Mouse (Mus musculus): ENCODE data around the gene Nsmce4a. TPM values are rescaled to one million over a fixed set of nuclear protein-coding genes. Genes with fewer than 3 reads are reported as not detected.

The Nsmce4a gene
- polyA plus RNA-seq, 1 experiment = 54.3 TPM

- TF ChIP-seq USF1 (IDR thresholded peaks at IDR 0.05; ENCODE audit: low read depth) (no peak), MAX (IDR thresholded peaks at IDR 0.05) (no peak), CEBPB (IDR thresholded peaks at IDR 0.05; ENCODE audit: low read depth) (no peak), FOSL1 (IDR thresholded peaks at IDR 0.05; ENCODE audit: insufficient read depth, low read length, poor library complexity, severe bottlenecking) (no peak), CTCF (IDR thresholded peaks at IDR 0.05; ENCODE audit: control insufficient read depth, insufficient read depth, insufficient read length) (no peak), MYOD1 (IDR thresholded peaks at IDR 0.05; ENCODE audit: control insufficient read depth, insufficient read length, low read depth) (no peak), MYOG (IDR thresholded peaks at IDR 0.05; ENCODE audit: control insufficient read depth, extremely low read depth, insufficient read length) (no peak)
- Histone ChIP-seq H3K36me3 (ENCODE audit: control insufficient read depth, insufficient read depth) (peaks cover 18% of the 10 kb centered on the region), H3K4me3 (ENCODE audit: insufficient read depth, poor library complexity, severe bottlenecking) (no peak overlapping the region), H3K79me3 (ENCODE audit: low read depth) (peaks cover 32% of the 10 kb centered on the region), H3K27me3 (ENCODE audit: control insufficient read depth, insufficient read depth, insufficient read length) (no peaks in the 10 kb centered on the region), H3ac (ENCODE audit: control insufficient read depth, insufficient read length, low read depth) (no peak overlapping the region), H3K79me2 (ENCODE audit: control insufficient read depth, insufficient read depth) (peaks cover 54% of the 10 kb centered on the region)
These were observed 27.5 kb downstream of the Nsmce4a start for GRCm38 (mm10) chr7:130545401-130545800.

DNA sequence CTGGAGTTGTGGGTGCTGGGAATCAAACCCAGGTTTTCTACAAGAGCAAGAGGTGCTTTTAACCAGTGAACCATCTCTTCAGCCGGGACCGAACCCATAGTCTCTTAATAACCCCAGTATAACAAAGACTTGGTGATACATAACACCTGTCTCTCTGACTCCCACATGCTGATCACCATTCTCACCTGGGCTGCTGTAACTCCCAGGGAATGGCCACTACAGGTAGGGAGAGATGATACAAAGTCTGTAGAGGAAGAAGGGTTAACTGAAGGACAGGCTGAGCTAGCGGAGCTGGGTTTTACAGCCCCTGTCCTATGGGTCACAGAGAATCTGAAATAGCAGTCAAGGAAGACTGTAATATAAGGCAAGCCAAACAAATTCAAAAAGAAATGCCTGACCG lies 29.7 kb downstream of the Nsmce4a start:
- no peak for TF ChIP-seq CTCF (IDR thresholded peaks at IDR 0.05; ENCODE audit: control insufficient read depth, insufficient read depth, insufficient read length)
- TF ChIP-seq CEBPB (IDR thresholded peaks at IDR 0.05; ENCODE audit: low read depth) = no peak
- TF ChIP-seq FOSL1 (IDR thresholded peaks at IDR 0.05; ENCODE audit: insufficient read depth, low read length, poor library complexity, severe bottlenecking) = no peak
- TF ChIP-seq MYOD1 (IDR thresholded peaks at IDR 0.05; ENCODE audit: control insufficient read depth, insufficient read length, low read depth) = no peak
- no peak for TF ChIP-seq MYOG (IDR thresholded peaks at IDR 0.05; ENCODE audit: control insufficient read depth, extremely low read depth, insufficient read length)
- TF ChIP-seq MAX (IDR thresholded peaks at IDR 0.05) = no peak
- TF ChIP-seq USF1 (IDR thresholded peaks at IDR 0.05; ENCODE audit: low read depth) = no peak
- no peak overlapping the region for H3ac ChIP-seq (ENCODE audit: control insufficient read depth, insufficient read length, low read depth)
- H3K4me3 ChIP-seq (ENCODE audit: insufficient read depth, poor library complexity, severe bottlenecking) = no peak overlapping the region
- H3K79me2 ChIP-seq (ENCODE audit: control insufficient read depth, insufficient read depth) = peaks cover 54% of the 10 kb centered on the region
- peaks cover 40% of the 10 kb centered on the region for H3K36me3 ChIP-seq (ENCODE audit: control insufficient read depth, insufficient read depth)
- no peaks in the 10 kb centered on the region for H3K27me3 ChIP-seq (ENCODE audit: control insufficient read depth, insufficient read depth, insufficient read length)
- peaks cover 32% of the 10 kb centered on the region for H3K79me3 ChIP-seq (ENCODE audit: low read depth)

DNA sequence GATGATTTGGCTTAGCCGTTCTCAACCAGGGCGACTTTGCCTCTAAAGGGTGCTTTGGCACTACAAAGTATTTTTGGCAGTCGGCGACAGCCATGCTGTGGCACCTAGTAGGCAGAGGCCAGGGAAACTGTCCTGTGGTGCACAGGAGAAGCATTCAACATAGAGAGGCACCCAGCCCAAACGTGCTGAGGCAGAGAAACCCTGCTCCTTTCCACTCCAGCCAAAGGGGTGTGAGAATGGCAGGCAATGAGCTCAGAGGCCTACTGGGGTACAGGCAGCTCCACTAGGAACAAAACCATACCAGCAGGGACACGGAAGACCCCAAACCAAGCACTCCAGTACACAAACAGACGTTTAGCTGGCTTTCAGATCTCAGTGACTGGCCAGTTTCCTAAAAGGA lies 32.7 kb downstream of the Nsmce4a start:
- Histone ChIP-seq H3ac (ENCODE audit: control insufficient read depth, insufficient read length, low read depth) (no peak overlapping the region), H3K36me3 (ENCODE audit: control insufficient read depth, insufficient read depth) (peaks cover 61% of the 10 kb centered on the region), H3K4me3 (ENCODE audit: insufficient read depth, poor library complexity, severe bottlenecking) (no peak overlapping the region), H3K79me2 (ENCODE audit: control insufficient read depth, insufficient read depth) (peaks cover 37% of the 10 kb centered on the region), H3K79me3 (ENCODE audit: low read depth) (peaks cover 21% of the 10 kb centered on the region), H3K27me3 (ENCODE audit: control insufficient read depth, insufficient read depth, insufficient read length) (no peaks in the 10 kb centered on the region)
- no peak for TF ChIP-seq CEBPB (IDR thresholded peaks at IDR 0.05; ENCODE audit: low read depth)
- no peak for TF ChIP-seq FOSL1 (IDR thresholded peaks at IDR 0.05; ENCODE audit: insufficient read depth, low read length, poor library complexity, severe bottlenecking)
- TF ChIP-seq USF1 (IDR thresholded peaks at IDR 0.05; ENCODE audit: low read depth) = no peak
- no peak for TF ChIP-seq CTCF (IDR thresholded peaks at IDR 0.05; ENCODE audit: control insufficient read depth, insufficient read depth, insufficient read length)
- no peak for TF ChIP-seq MYOD1 (IDR thresholded peaks at IDR 0.05; ENCODE audit: control insufficient read depth, insufficient read length, low read depth)
- no peak for TF ChIP-seq MYOG (IDR thresholded peaks at IDR 0.05; ENCODE audit: control insufficient read depth, extremely low read depth, insufficient read length)
- no peak for TF ChIP-seq MAX (IDR thresholded peaks at IDR 0.05)

GRCm38 (mm10) chr7:130537068-130537467 lies 35.9 kb downstream of the Nsmce4a start:
- H3K36me3 ChIP-seq (ENCODE audit: control insufficient read depth, insufficient read depth) = peaks cover 60% of the 10 kb centered on the region
- H3K4me3 ChIP-seq (ENCODE audit: insufficient read depth, poor library complexity, severe bottlenecking) = no peak overlapping the region
- TF ChIP-seq CEBPB (IDR thresholded peaks at IDR 0.05; ENCODE audit: low read depth) (no peak), USF1 (IDR thresholded peaks at IDR 0.05; ENCODE audit: low read depth) (no peak), MYOD1 (IDR thresholded peaks at IDR 0.05; ENCODE audit: control insufficient read depth, insufficient read length, low read depth) (no peak), MAX (IDR thresholded peaks at IDR 0.05) (no peak), CTCF (IDR thresholded peaks at IDR 0.05; ENCODE audit: control insufficient read depth, insufficient read depth, insufficient read length) (no peak), MYOG (IDR thresholded peaks at IDR 0.05; ENCODE audit: control insufficient read depth, extremely low read depth, insufficient read length) (no peak), FOSL1 (IDR thresholded peaks at IDR 0.05; ENCODE audit: insufficient read depth, low read length, poor library complexity, severe bottlenecking) (no peak)
- H3K27me3 ChIP-seq (ENCODE audit: control insufficient read depth, insufficient read depth, insufficient read length) = no peaks in the 10 kb centered on the region
- peaks cover 2% of the 10 kb centered on the region for H3K79me3 ChIP-seq (ENCODE audit: low read depth)
- H3K79me2 ChIP-seq (ENCODE audit: control insufficient read depth, insufficient read depth) = peaks cover 8% of the 10 kb centered on the region
- H3ac ChIP-seq (ENCODE audit: control insufficient read depth, insufficient read length, low read depth) = no peak overlapping the region

DNA sequence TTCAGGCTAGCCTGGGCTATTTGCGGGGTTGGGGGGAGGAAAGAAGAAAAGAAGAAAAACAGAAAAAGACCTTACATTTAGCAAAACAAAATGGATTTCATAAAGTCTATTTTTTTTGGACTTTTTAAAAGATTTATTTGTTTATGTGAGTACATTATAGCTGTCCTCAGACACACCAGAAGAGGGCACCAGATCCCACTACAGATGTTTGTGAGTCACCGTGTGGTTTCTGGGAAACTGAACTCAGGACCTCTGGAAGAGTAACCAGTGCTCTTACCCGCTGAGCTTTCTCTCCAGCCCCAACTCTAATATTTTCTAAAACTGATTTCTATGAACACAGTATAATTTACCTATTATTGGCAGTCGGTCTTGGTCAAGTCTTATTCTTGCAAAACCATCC lies 37.7 kb downstream of the Nsmce4a start:
- Histone ChIP-seq H3K36me3 (ENCODE audit: control insufficient read depth, insufficient read depth) (peaks cover 62% of the 10 kb centered on the region), H3K4me3 (ENCODE audit: insufficient read depth, poor library complexity, severe bottlenecking) (no peak overlapping the region), H3K79me3 (ENCODE audit: low read depth) (no peaks in the 10 kb centered on the region), H3ac (ENCODE audit: control insufficient read depth, insufficient read length, low read depth) (no peak overlapping the region), H3K79me2 (ENCODE audit: control insufficient read depth, insufficient read depth) (no peaks in the 10 kb centered on the region), H3K27me3 (ENCODE audit: control insufficient read depth, insufficient read depth, insufficient read length) (no peaks in the 10 kb centered on the region)
- TF ChIP-seq CEBPB (IDR thresholded peaks at IDR 0.05; ENCODE audit: low read depth) = no peak
- TF ChIP-seq USF1 (IDR thresholded peaks at IDR 0.05; ENCODE audit: low read depth) = no peak
- TF ChIP-seq FOSL1 (IDR thresholded peaks at IDR 0.05; ENCODE audit: insufficient read depth, low read length, poor library complexity, severe bottlenecking) = no peak
- no peak for TF ChIP-seq CTCF (IDR thresholded peaks at IDR 0.05; ENCODE audit: control insufficient read depth, insufficient read depth, insufficient read length)
- no peak for TF ChIP-seq MAX (IDR thresholded peaks at IDR 0.05)
- TF ChIP-seq MYOD1 (IDR thresholded peaks at IDR 0.05; ENCODE audit: control insufficient read depth, insufficient read length, low read depth) = no peak
- TF ChIP-seq MYOG (IDR thresholded peaks at IDR 0.05; ENCODE audit: control insufficient read depth, extremely low read depth, insufficient read length) = no peak
